ENCODE assay signal across 9 mouse cellular contexts in the genomic region with DNA sequence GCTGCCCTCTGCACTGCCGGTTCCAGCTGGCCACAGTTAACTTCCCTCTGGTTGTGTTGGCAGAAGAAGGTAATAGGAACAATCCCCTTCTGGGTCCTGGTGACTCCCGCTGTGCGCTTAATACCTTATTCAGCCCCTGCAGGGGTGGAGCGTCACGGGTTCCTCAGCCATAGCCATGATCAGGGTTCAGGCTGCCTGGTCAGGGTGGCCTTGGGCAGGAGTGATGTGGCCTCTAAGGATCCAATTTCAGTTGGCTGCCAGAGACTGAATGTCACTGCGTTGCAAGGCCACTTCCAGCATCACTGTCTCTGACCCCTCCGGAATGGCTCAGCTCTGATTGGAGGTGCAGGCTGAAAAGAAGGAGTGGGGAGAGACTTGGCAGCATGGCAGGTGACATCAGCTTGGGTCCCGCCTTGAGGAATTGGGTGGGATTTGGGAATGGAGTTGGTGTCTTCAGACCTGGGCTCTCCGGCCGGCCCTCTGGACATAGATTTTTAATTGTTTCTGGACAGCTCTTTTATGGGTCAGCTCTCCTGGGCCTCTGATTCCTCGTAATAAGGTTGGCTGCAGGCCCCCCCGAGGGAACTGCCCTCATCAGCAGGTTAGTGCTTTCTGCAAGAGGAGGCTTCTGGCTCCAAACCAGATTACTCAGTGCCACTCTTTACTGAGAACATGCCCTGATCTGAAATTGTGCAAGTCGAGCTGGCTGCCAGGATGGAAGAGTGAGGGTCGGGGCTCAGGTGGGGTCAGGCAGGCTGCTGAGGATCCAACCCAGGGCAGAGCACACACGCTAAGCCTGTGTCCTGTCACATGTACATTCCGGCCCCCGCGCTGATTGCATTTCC. TPM values are rescaled to one million over a fixed set of nuclear protein-coding genes. Genes with fewer than 3 reads are reported as not detected.
DNase-seq lines count a peak whose midpoint lies in the region; ATAC-seq and TF ChIP-seq lines count a peak whose summit lies in the region.
"Had no signal": no experiment of that assay in that cellular context is flagged by ENCODE, and none has a peak within 500 bp of the region (broad histone marks: within the 10 kb centered on the region; RNA-seq: fewer than 3 reads in every experiment).

No protein-coding gene starts in this region.

- intact Hi-C loops in gastrocnemius, postnatal 36 days (cut with DNase I): loop anchor here (5.0 kb wide), 1 partner anchor 36 kb away; a partner anchor contains a TSS

- TF ChIP-seq POLR2A in kidney, adult 2 months (IDR thresholded peaks at IDR 0.05; ENCODE audit: low read depth, low read length): no peak

- no peak overlapping the region for H3K9ac ChIP-seq in midbrain, embryonic 12.5 days (replicated peaks)
- H3K9ac ChIP-seq in midbrain, embryonic 13.5 days (replicated peaks): no peak overlapping the region; the same call in 1 of the 2 replicates
- H3K9ac ChIP-seq: liver, embryonic 14.5 days had no signal

- no peaks in the 10 kb centered on the region for H3K9me3 ChIP-seq in midbrain, embryonic 12.5 days
- H3K9me3 ChIP-seq in midbrain, embryonic 13.5 days: no peaks in the 10 kb centered on the region

- WGBS in midbrain, embryonic 12.5 days: 38% methylated on average over 18 of the region's 18 CpGs
- WGBS in midbrain, embryonic 13.5 days: 36% methylated on average over 18 of the region's 18 CpGs
- 21% methylated on average over 18 of the region's 18 CpGs for whole genome bisulfite sequencing in kidney, adult 2 months

- peak; percentile 70 for DNase-seq in brain, adult 2 months (ENCODE audit: low read depth, low spot score)
- peak; percentile 51 to 52 for DNase-seq in gastrocnemius, postnatal 36 days
- peak; percentile 76 for DNase-seq in kidney, adult 2 months
- DNase-seq in ovary, postnatal 10 days (ENCODE audit: low spot score): peak; percentile 28
- no peak for DNase-seq in B cell, adult 2 months

- H3K4me2 ChIP-seq in midbrain, embryonic 12.5 days (replicated peaks): no peak overlapping the region
- no peak overlapping the region for H3K4me2 ChIP-seq in midbrain, embryonic 13.5 days (replicated peaks)

- 0 out of 2 replicates have a peak overlapping the region, but pooled peaks have one; percentile 10 for H3K27ac ChIP-seq in midbrain, embryonic 12.5 days (replicated peaks)
- H3K27ac ChIP-seq in midbrain, embryonic 13.5 days: no peak overlapping the region
- H3K27ac ChIP-seq in kidney, adult 2 months (ENCODE audit: insufficient read depth, low read depth, low read length): peak overlapping the region; percentile 69

- no peak for ATAC-seq in midbrain, embryonic 12.5 days (ENCODE audit: low FRiP score, low read depth)
- no peak for ATAC-seq in midbrain, embryonic 13.5 days
- ATAC-seq in granulocyte monocyte progenitor cell, adult 5-6 weeks (replicated peaks; ENCODE audit: poor library complexity, severe bottlenecking): no peak

- no peak for TF ChIP-seq CTCF in kidney, adult 2 months (conservative IDR thresholded peaks at IDR 0.05; ENCODE audit: insufficient read depth, insufficient read length, low read depth, low read length)

- H3K36me3 ChIP-seq in midbrain, embryonic 12.5 days: no peaks in the 10 kb centered on the region
- peaks cover 4% of the 10 kb centered on the region; the same call in 1 of the 2 replicates for H3K36me3 ChIP-seq in midbrain, embryonic 13.5 days
- H3K36me3 ChIP-seq in kidney, adult 2 months (ENCODE audit: control insufficient read depth, insufficient read depth, low read length): no peaks in the 10 kb centered on the region

- H3K4me3 ChIP-seq in midbrain, embryonic 12.5 days: no peak overlapping the region
- H3K4me3 ChIP-seq in midbrain, embryonic 13.5 days (replicated peaks): no peak overlapping the region
- no peak overlapping the region for H3K4me3 ChIP-seq in kidney, adult 2 months (ENCODE audit: insufficient read depth, low read depth, low read length)

- peaks cover 48% of the 10 kb centered on the region for H3K4me1 ChIP-seq in midbrain, embryonic 12.5 days
- H3K4me1 ChIP-seq in midbrain, embryonic 13.5 days (replicated peaks): peaks cover 56% of the 10 kb centered on the region
- H3K4me1 ChIP-seq in kidney, adult 2 months (ENCODE audit: control insufficient read depth, insufficient read depth, low read length): peaks cover 56% of the 10 kb centered on the region

- no peaks in the 10 kb centered on the region for H3K27me3 ChIP-seq in midbrain, embryonic 12.5 days
- H3K27me3 ChIP-seq in midbrain, embryonic 13.5 days: no peaks in the 10 kb centered on the region
- H3K27me3 ChIP-seq in kidney, adult 2 months (replicated peaks; ENCODE audit: control insufficient read depth, insufficient read depth, low read length): no peaks in the 10 kb centered on the region

RNA-seq across cellular contexts. Expression of a gene that starts 10.8 kb away (rescaled TPM):
- polyA plus RNA-seq in midbrain, embryonic 12.5 days (2016; fragmentation: Nextera tagmentation; extraction: Ambion mirVana): 42.4 and 47.0 TPM in 2 replicates
- 29.9 and 31.0 TPM in 2 replicates for polyA plus RNA-seq in midbrain, embryonic 13.5 days (2015; fragmentation: Nextera tagmentation; extraction: Ambion mirVana)
- 10 to 100 TPM; 73.1 to 79.5 TPM for total RNA-seq in gastrocnemius, postnatal 36 days (2021)
- polyA plus RNA-seq in kidney, adult 2 months (2012; rRNA removed): 77.1 and 97.8 TPM in 2 replicates
- 17.6 and 33.4 TPM in 2 replicates for total RNA-seq in granulocyte monocyte progenitor cell, adult 5-6 weeks (2014; fragmentation: Nextera tagmentation)
- 9.0 and 17.2 TPM in 2 replicates for total RNA-seq in granulocyte monocyte progenitor cell, adult 5-6 weeks (2017)

RNA-seq across cellular contexts. Expression of a gene that starts 37.4 kb away (rescaled TPM):
- polyA plus RNA-seq in midbrain, embryonic 12.5 days (2016; fragmentation: Nextera tagmentation; extraction: Ambion mirVana): 15.5 and 17.0 TPM in 2 replicates
- 10.3 and 12.3 TPM in 2 replicates for polyA plus RNA-seq in midbrain, embryonic 13.5 days (2015; fragmentation: Nextera tagmentation; extraction: Ambion mirVana)
- 10 to 100 TPM; 12.6 to 13.3 TPM for total RNA-seq in gastrocnemius, postnatal 36 days (2021)
- polyA plus RNA-seq in kidney, adult 2 months (2012; rRNA removed): 36.9 and 46.7 TPM in 2 replicates
- 1.9 and 5.1 TPM in 2 replicates for total RNA-seq in granulocyte monocyte progenitor cell, adult 5-6 weeks (2014; fragmentation: Nextera tagmentation)
- total RNA-seq in granulocyte monocyte progenitor cell, adult 5-6 weeks (2017): 1.7 and 3.5 TPM in 2 replicates

RNA-seq across cellular contexts. Expression of a gene that starts 38.5 kb away (rescaled TPM):
- 27.9 and 30.9 TPM in 2 replicates for polyA plus RNA-seq in midbrain, embryonic 12.5 days (2016; fragmentation: Nextera tagmentation; extraction: Ambion mirVana)
- polyA plus RNA-seq in midbrain, embryonic 13.5 days (2015; fragmentation: Nextera tagmentation; extraction: Ambion mirVana): 24.8 and 25.8 TPM in 2 replicates
- 1 to 10 TPM; 4.6 to 6.0 TPM for total RNA-seq in gastrocnemius, postnatal 36 days (2021)
- polyA plus RNA-seq in kidney, adult 2 months (2012; rRNA removed): 36.4 and 43.4 TPM in 2 replicates
- total RNA-seq in granulocyte monocyte progenitor cell, adult 5-6 weeks (2014; fragmentation: Nextera tagmentation): 21.9 and 22.5 TPM in 2 replicates
- total RNA-seq in granulocyte monocyte progenitor cell, adult 5-6 weeks (2017): 8.5 and 18.6 TPM in 2 replicates

RNA-seq across cellular contexts. Expression of a gene that starts 47.8 kb away (rescaled TPM):
- 3.7 and 4.4 TPM in 2 replicates for polyA plus RNA-seq in midbrain, embryonic 12.5 days (2016; fragmentation: Nextera tagmentation; extraction: Ambion mirVana)
- 0.66 and 0.76 TPM in 2 replicates for polyA plus RNA-seq in midbrain, embryonic 13.5 days (2015; fragmentation: Nextera tagmentation; extraction: Ambion mirVana)
- total RNA-seq in gastrocnemius, postnatal 36 days (2021): 1 to 10 TPM; 6.5 to 9.9 TPM
- polyA plus RNA-seq in kidney, adult 2 months (2012; rRNA removed): 153 and 166 TPM in 2 replicates
- total RNA-seq in granulocyte monocyte progenitor cell, adult 5-6 weeks (2014; fragmentation: Nextera tagmentation): 4.2 and 11.3 TPM in 2 replicates
- 2.8 and 4.1 TPM in 2 replicates for total RNA-seq in granulocyte monocyte progenitor cell, adult 5-6 weeks (2017)

Comparison
In these comparisons a context has a peak if more than half of its experiments do, and no peak if none do; other contexts are left out.
1. DNase-seq: peak in brain, adult 2 months (single experiment), gastrocnemius, postnatal 36 days (2 of 2), kidney, adult 2 months (single experiment) and ovary, postnatal 10 days (single experiment); none in B cell, adult 2 months (0 of 2).